Mouse (Mus musculus): ENCODE data around the gene Map3k4. TPM values are rescaled to one million over a fixed set of nuclear protein-coding genes. Genes with fewer than 3 reads are reported as not detected.
A peak's percentile ranks its signal among the peaks of the same experiment; 100 is the strongest.

Gene Map3k4
- polyA plus RNA-seq, 1 experiment from 2014 or later, result 39.2 TPM

DNA sequence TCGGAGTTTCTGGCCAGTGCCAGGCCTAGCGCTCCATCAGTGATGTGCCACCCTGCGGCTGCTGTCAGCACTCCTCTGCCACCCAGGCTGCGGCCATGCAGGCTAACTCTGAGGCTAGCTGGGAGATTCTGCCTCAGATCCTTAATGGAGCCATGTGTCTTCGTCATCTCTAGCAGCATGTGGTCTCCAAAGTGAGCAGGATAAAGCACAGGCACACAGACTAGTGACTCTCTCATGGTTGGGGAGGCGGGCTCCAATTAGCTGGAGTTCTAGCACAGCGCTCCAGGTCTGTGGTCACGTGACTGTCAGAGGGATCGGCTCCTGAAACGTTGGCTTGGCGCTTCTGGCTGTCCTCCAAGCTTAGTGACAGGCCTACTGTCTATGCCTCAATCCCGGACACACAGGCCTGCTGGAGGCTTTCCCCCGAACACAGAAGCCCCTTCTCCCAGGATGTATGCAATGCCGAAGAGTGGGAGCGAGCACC is 115.1 kb downstream of the Map3k4 start:
- 43% methylated on average over 15 of the region's 15 CpGs for WGBS
- Histone ChIP-seq H3K27me3 (ENCODE audit: control insufficient read depth, insufficient read depth, low read length) (no peaks in the 10 kb centered on the region), H3K27ac (replicated peaks in 1 of 2; ENCODE audit: control insufficient read depth in 1 of 2, insufficient read depth in 1 of 2, low read depth in 2 of 2, low read length in 2 of 2) (0 out of 4 replicates have a peak overlapping the region, but pooled peaks of 1 of the 2 experiments have one; percentile 24), H3K4me2 (ENCODE audit: low read length) (peak overlapping the region; percentile 35), H3K4me1 (ENCODE audit: control insufficient read depth in 2 of 2, insufficient read depth in 2 of 2, low read length in 2 of 2) (peaks cover 22 to 31% of the 10 kb centered on the region in 2 experiments), H3K36me3 (ENCODE audit: control insufficient read depth, insufficient read depth, low read length) (no peaks in the 10 kb centered on the region), H3K9ac (ENCODE audit: low read length) (0 out of 2 replicates have a peak overlapping the region, but pooled peaks have one; percentile 27), H3K4me3 (ENCODE audit: control insufficient read depth in 1 of 2, insufficient read depth in 1 of 2, low read depth in 1 of 2, low read length in 2 of 2) (no peak overlapping the region), H3K9me3 (ENCODE audit: control insufficient read depth, low read length) (no peaks in the 10 kb centered on the region)
- ATAC-seq (ENCODE audit: insufficient number of reproducible peaks, insufficient read depth, low FRiP score, low read depth), result peak; percentile 30; the same call in 1 of the 2 replicates

DNA sequence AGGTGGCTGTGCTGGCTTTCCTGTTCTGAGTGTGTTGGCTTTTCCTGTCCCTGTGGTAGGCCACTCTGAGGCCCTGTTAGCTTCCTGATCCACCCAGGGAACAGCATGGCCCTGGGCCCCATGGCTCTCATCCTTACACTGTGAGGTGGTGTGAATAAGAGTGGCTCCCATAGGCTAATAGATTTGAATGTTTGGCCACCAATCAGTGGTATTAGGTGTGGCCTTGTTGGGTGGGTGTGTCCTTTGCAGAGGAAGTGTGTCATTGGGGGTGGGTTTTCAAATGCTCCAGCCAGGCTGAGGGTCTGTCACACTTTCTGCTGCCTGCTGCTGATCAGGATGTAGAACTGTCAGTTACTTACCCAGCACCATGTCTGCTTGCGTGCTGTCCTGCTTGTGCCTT is 117.5 kb downstream of the Map3k4 start:
- no peak overlapping the region for H3K27ac ChIP-seq (replicated peaks in 1 of 2; ENCODE audit: control insufficient read depth in 1 of 2, insufficient read depth in 1 of 2, low read depth in 2 of 2, low read length in 2 of 2)
- no peak overlapping the region for H3K4me2 ChIP-seq (ENCODE audit: low read length)
- H3K9ac ChIP-seq (ENCODE audit: low read length), result no peak overlapping the region
- no peak for ATAC-seq (ENCODE audit: insufficient number of reproducible peaks, insufficient read depth, low FRiP score, low read depth)
- no peak overlapping the region for H3K4me3 ChIP-seq (ENCODE audit: control insufficient read depth in 1 of 2, insufficient read depth in 1 of 2, low read depth in 1 of 2, low read length in 2 of 2)
- peaks cover 19 to 27% of the 10 kb centered on the region in 2 experiments for H3K4me1 ChIP-seq (ENCODE audit: control insufficient read depth in 2 of 2, insufficient read depth in 2 of 2, low read length in 2 of 2)
- H3K9me3 ChIP-seq (ENCODE audit: control insufficient read depth, low read length), result no peaks in the 10 kb centered on the region
- H3K36me3 ChIP-seq (ENCODE audit: control insufficient read depth, insufficient read depth, low read length), result no peaks in the 10 kb centered on the region
- H3K27me3 ChIP-seq (ENCODE audit: control insufficient read depth, insufficient read depth, low read length), result no peaks in the 10 kb centered on the region
- 85% methylated on average over 1 of the region's 1 CpGs for WGBS

DNA sequence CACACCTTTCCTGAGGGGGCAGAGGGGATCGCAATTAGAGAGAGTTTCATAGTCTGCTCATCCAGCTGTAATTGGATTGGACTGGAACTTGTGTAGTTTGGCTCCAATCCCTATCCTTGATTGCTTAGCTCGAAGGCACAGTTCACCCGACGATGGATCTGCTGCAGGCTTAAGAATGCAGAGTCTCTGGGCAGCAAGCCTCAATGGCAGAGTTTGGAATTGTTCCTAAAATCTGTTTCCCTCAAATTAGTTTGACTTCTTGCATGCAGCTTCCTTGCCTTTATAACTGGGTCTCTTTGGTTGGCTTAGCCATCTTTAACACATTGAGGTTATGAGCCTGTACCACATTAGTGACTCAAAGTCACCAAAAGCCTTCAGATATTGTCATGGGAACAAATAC is 118.7 kb downstream of the Map3k4 start:
- H3K9ac ChIP-seq (ENCODE audit: low read length), result no peak overlapping the region
- ATAC-seq (ENCODE audit: insufficient number of reproducible peaks, insufficient read depth, low FRiP score, low read depth), result no peak
- peaks cover 18 to 26% of the 10 kb centered on the region in 2 experiments for H3K4me1 ChIP-seq (ENCODE audit: control insufficient read depth in 2 of 2, insufficient read depth in 2 of 2, low read length in 2 of 2)
- H3K36me3 ChIP-seq (ENCODE audit: control insufficient read depth, insufficient read depth, low read length), result no peaks in the 10 kb centered on the region
- H3K27me3 ChIP-seq (ENCODE audit: control insufficient read depth, insufficient read depth, low read length), result no peaks in the 10 kb centered on the region
- H3K9me3 ChIP-seq (ENCODE audit: control insufficient read depth, low read length), result no peaks in the 10 kb centered on the region
- no peak overlapping the region for H3K4me3 ChIP-seq (ENCODE audit: control insufficient read depth in 1 of 2, insufficient read depth in 1 of 2, low read depth in 1 of 2, low read length in 2 of 2)
- no peak overlapping the region for H3K27ac ChIP-seq (replicated peaks in 1 of 2; ENCODE audit: control insufficient read depth in 1 of 2, insufficient read depth in 1 of 2, low read depth in 2 of 2, low read length in 2 of 2)
- H3K4me2 ChIP-seq (ENCODE audit: low read length), result no peak overlapping the region
- 79% methylated on average over 4 of the region's 4 CpGs for WGBS

DNA sequence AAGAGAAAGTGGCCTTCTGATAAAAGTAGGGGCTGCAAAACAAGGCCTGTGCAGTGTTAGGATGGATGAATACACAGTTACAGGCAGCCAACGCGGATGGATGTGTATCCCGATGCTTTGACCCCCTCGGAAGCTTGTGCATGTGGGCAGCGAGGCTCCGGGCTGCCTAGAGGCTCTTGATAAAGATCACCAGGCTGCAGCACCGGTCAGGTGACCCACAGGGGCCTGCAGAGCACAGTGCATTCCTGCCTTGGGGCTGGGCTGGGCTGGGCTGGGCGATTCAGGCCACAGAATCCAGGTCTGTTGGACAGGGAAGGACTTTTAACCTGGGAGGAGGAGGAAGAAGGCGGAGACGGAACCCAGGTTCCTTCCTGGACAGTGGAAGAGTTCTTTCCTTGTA is 123.0 kb downstream of the Map3k4 start:
- Histone ChIP-seq H3K27ac (replicated peaks in 1 of 2; ENCODE audit: control insufficient read depth in 1 of 2, insufficient read depth in 1 of 2, low read depth in 2 of 2, low read length in 2 of 2) (peak overlapping the region; percentile 10 to 55; a peak in 1 of 4 replicates), H3K4me1 (ENCODE audit: control insufficient read depth in 2 of 2, insufficient read depth in 2 of 2, low read length in 2 of 2) (peaks cover 9 to 13% of the 10 kb centered on the region in 2 experiments), H3K27me3 (ENCODE audit: control insufficient read depth, insufficient read depth, low read length) (no peaks in the 10 kb centered on the region), H3K4me3 (ENCODE audit: control insufficient read depth in 1 of 2, insufficient read depth in 1 of 2, low read depth in 1 of 2, low read length in 2 of 2) (no peak overlapping the region), H3K9ac (ENCODE audit: low read length) (0 out of 2 replicates have a peak overlapping the region, but pooled peaks have one; percentile 19), H3K9me3 (ENCODE audit: control insufficient read depth, low read length) (no peaks in the 10 kb centered on the region), H3K4me2 (ENCODE audit: low read length) (peak overlapping the region; percentile 2), H3K36me3 (ENCODE audit: control insufficient read depth, insufficient read depth, low read length) (no peaks in the 10 kb centered on the region)
- WGBS, result 31% methylated on average over 10 of the region's 10 CpGs
- ATAC-seq (ENCODE audit: insufficient number of reproducible peaks, insufficient read depth, low FRiP score, low read depth), result no peak

DNA sequence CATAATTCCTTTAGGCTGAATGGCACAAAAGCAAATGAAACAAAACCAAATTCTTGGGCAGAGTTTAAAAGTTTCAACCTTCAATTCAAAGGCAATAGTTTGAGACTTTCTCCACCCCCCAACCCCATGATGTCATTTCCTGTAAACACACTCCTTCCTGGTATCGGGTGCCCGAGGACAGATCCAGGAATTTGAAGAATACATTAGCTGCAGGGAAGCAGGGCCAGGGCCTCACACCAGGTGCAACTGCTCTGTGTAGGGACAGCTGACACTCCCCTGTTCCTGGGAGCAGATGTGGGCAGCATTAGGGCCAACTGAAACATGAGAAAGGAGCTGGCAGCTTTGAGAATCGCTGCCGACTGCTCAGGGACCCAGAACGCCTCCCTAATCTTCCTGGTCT is 123.5 kb downstream of the Map3k4 start:
- Histone ChIP-seq H3K9ac (ENCODE audit: low read length) (no peak overlapping the region), H3K9me3 (ENCODE audit: control insufficient read depth, low read length) (no peaks in the 10 kb centered on the region), H3K27me3 (ENCODE audit: control insufficient read depth, insufficient read depth, low read length) (no peaks in the 10 kb centered on the region), H3K4me3 (ENCODE audit: control insufficient read depth in 1 of 2, insufficient read depth in 1 of 2, low read depth in 1 of 2, low read length in 2 of 2) (no peak overlapping the region), H3K4me1 (ENCODE audit: control insufficient read depth in 2 of 2, insufficient read depth in 2 of 2, low read length in 2 of 2) (peaks cover 9 to 13% of the 10 kb centered on the region in 2 experiments), H3K27ac (replicated peaks in 1 of 2; ENCODE audit: control insufficient read depth in 1 of 2, insufficient read depth in 1 of 2, low read depth in 2 of 2, low read length in 2 of 2) (peak overlapping the region; percentile 10 to 55; a peak in 1 of 4 replicates), H3K36me3 (ENCODE audit: control insufficient read depth, insufficient read depth, low read length) (no peaks in the 10 kb centered on the region), H3K4me2 (ENCODE audit: low read length) (peak overlapping the region; percentile 2)
- ATAC-seq (ENCODE audit: insufficient number of reproducible peaks, insufficient read depth, low FRiP score, low read depth), result no peak
- WGBS, result 16% methylated on average over 5 of the region's 5 CpGs

DNA sequence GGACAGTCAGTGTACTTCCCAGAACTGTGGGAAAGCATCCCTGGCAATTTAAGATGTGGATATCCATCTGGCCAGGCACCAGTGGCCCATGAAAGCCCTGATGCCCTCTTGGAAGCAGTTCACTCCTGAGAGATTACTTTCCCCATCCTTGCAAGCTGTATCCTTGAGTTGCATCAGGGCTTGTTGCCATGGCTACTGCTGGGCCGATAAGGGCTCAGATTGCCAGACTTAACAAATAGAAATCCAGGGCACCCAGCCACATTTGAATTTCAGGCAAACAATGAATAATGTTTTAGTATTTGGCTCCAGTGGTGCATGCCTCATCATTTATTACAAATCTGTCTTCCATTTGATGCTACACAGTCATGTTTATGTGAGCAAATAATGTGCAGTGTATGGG is 130.8 kb downstream of the Map3k4 start:
- no peak overlapping the region for H3K27ac ChIP-seq (replicated peaks in 1 of 2; ENCODE audit: control insufficient read depth in 1 of 2, insufficient read depth in 1 of 2, low read depth in 2 of 2, low read length in 2 of 2)
- no peaks in the 10 kb centered on the region for H3K9me3 ChIP-seq (ENCODE audit: control insufficient read depth, low read length)
- no peaks in the 10 kb centered on the region for H3K27me3 ChIP-seq (ENCODE audit: control insufficient read depth, insufficient read depth, low read length)
- ATAC-seq (ENCODE audit: insufficient number of reproducible peaks, insufficient read depth, low FRiP score, low read depth), result no peak
- no peak overlapping the region for H3K4me3 ChIP-seq (ENCODE audit: control insufficient read depth in 1 of 2, insufficient read depth in 1 of 2, low read depth in 1 of 2, low read length in 2 of 2)
- H3K36me3 ChIP-seq (ENCODE audit: control insufficient read depth, insufficient read depth, low read length), result no peaks in the 10 kb centered on the region
- no peak overlapping the region for H3K4me2 ChIP-seq (ENCODE audit: low read length)
- 59% methylated on average over 1 of the region's 1 CpGs for WGBS
- no peak overlapping the region for H3K9ac ChIP-seq (ENCODE audit: low read length)
- H3K4me1 ChIP-seq (ENCODE audit: control insufficient read depth in 2 of 2, insufficient read depth in 2 of 2, low read length in 2 of 2), result no peaks in the 10 kb centered on the region

DNA sequence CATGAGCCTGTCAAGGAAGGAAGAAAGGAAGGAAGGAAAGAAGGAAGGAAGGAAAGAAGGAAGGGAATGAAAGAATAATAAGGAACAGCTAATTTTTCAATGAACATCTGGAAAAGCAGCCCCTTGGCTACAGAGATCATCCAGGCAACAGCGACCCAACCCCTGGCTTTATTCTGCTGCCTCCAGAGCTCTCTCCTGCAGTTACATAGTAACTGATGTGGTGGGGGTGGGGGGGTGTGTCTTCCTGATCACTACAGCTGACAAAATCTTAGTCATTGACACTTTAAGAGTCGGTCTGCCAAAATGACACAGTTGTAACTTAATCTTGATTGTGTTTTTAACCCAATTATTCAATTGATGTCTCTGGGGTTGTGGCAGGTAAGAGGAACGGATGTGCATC is 132.3 kb downstream of the Map3k4 start:
- no peak overlapping the region for H3K4me2 ChIP-seq (ENCODE audit: low read length)
- H3K9me3 ChIP-seq (ENCODE audit: control insufficient read depth, low read length), result no peaks in the 10 kb centered on the region
- ATAC-seq (ENCODE audit: insufficient number of reproducible peaks, insufficient read depth, low FRiP score, low read depth), result no peak
- no peaks in the 10 kb centered on the region for H3K36me3 ChIP-seq (ENCODE audit: control insufficient read depth, insufficient read depth, low read length)
- 74% methylated on average over 3 of the region's 3 CpGs for WGBS
- H3K4me3 ChIP-seq (ENCODE audit: control insufficient read depth in 1 of 2, insufficient read depth in 1 of 2, low read depth in 1 of 2, low read length in 2 of 2), result no peak overlapping the region
- no peak overlapping the region for H3K27ac ChIP-seq (replicated peaks in 1 of 2; ENCODE audit: control insufficient read depth in 1 of 2, insufficient read depth in 1 of 2, low read depth in 2 of 2, low read length in 2 of 2)
- no peaks in the 10 kb centered on the region for H3K27me3 ChIP-seq (ENCODE audit: control insufficient read depth, insufficient read depth, low read length)
- H3K9ac ChIP-seq (ENCODE audit: low read length), result no peak overlapping the region
- peaks cover 0 to 4% of the 10 kb centered on the region in 2 experiments; a peak in 1 of 4 replicates for H3K4me1 ChIP-seq (ENCODE audit: control insufficient read depth in 2 of 2, insufficient read depth in 2 of 2, low read length in 2 of 2)

DNA sequence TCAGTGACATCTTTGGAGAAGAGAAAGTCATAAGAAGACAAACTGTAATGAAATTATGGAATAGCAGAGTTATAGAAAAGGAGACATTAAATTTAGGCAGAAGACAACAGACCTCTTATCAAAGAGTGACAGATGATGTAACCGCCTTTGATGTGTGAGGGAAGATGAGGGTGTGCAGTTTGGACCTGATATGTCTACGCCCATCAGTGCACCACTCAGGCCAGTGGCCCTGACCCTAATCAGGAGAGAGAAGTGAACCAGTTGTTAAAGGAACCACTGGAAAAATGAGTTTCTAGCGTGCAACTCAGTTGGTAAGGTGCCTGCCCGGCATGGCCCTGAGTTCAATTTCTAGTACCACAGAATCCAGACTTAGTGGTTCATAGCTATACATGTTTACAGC is 132.7 kb downstream of the Map3k4 start:
- H3K4me1 ChIP-seq (ENCODE audit: control insufficient read depth in 2 of 2, insufficient read depth in 2 of 2, low read length in 2 of 2), result peaks cover 0 to 4% of the 10 kb centered on the region in 2 experiments; a peak in 1 of 4 replicates
- H3K4me3 ChIP-seq (ENCODE audit: control insufficient read depth in 1 of 2, insufficient read depth in 1 of 2, low read depth in 1 of 2, low read length in 2 of 2), result no peak overlapping the region
- H3K36me3 ChIP-seq (ENCODE audit: control insufficient read depth, insufficient read depth, low read length), result no peaks in the 10 kb centered on the region
- no peaks in the 10 kb centered on the region for H3K27me3 ChIP-seq (ENCODE audit: control insufficient read depth, insufficient read depth, low read length)
- no peak overlapping the region for H3K27ac ChIP-seq (replicated peaks in 1 of 2; ENCODE audit: control insufficient read depth in 1 of 2, insufficient read depth in 1 of 2, low read depth in 2 of 2, low read length in 2 of 2)
- no peak overlapping the region for H3K4me2 ChIP-seq (ENCODE audit: low read length)
- WGBS, result 86% methylated on average over 4 of the region's 4 CpGs
- no peak for ATAC-seq (ENCODE audit: insufficient number of reproducible peaks, insufficient read depth, low FRiP score, low read depth)
- no peak overlapping the region for H3K9ac ChIP-seq (ENCODE audit: low read length)
- no peaks in the 10 kb centered on the region for H3K9me3 ChIP-seq (ENCODE audit: control insufficient read depth, low read length)
